8 mouse cellular contexts compared by ENCODE assay signal in genomic region chr5:47982941-47983701, GRCm38 (mm10). TPM values are rescaled to one million over a fixed set of nuclear protein-coding genes. Genes with fewer than 3 reads are reported as not detected.
DNase-seq lines count a peak whose midpoint lies in the region; ATAC-seq and TF ChIP-seq lines count a peak whose summit lies in the region.

TSS of gene Slit2 (plus strand) at chr5:47983138.

- DNase-seq in Muller cell, postnatal 12 days (ENCODE audit: inconsistent ontology term) = peak; percentile 94
- peak; percentile 52 for DNase-seq in c-Kit-positive CD71-positive TER-119-positive erythroid progenitor cells, embryonic 14.5 days (ENCODE audit: low spot score)
- DNase-seq in gastrocnemius, postnatal 10 days = peak; percentile 79
- DNase-seq in hindbrain, postnatal 0 days (ENCODE audit: low spot score) = peak; percentile 86
- DNase-seq in left cerebral cortex, postnatal 14 days (ENCODE audit: low spot score in 2 of 2) = peak; percentile 30 to 66
- peak; percentile 67 for DNase-seq in right cerebral cortex, postnatal 25 days

- no peaks in the 10 kb centered on the region for H3K36me3 ChIP-seq in hindbrain, postnatal 0 days (ENCODE audit: insufficient read depth, low read length)

- peak within 1 kb of the TSS; percentile 96 for H3K4me2 ChIP-seq in hindbrain, postnatal 0 days (ENCODE audit: low read depth, low read length)

- intact Hi-C loops in left cerebral cortex, postnatal 14 days (cut with DNase I) = loop anchor here (10.0 kb wide), 3 partner anchors 142 to 1538 kb away; no protein-coding TSS in a partner anchor

- H3K9ac ChIP-seq in hindbrain, postnatal 0 days (replicated peaks; ENCODE audit: low read length) = peak within 1 kb of the TSS; percentile 51

- TF ChIP-seq CTCF in hindbrain, postnatal 0 days (IDR thresholded peaks at IDR 0.05; ENCODE audit: low read depth) = no peak

- no peaks in the 10 kb centered on the region for H3K9me3 ChIP-seq in hindbrain, postnatal 0 days (ENCODE audit: low read length)

- peak within 1 kb of the TSS; percentile 53 for H3K4me3 ChIP-seq in hindbrain, postnatal 0 days (ENCODE audit: low read length)

- 1% methylated on average over 66 of the region's 66 CpGs for WGBS in hindbrain, postnatal 0 days

- H3K27me3 ChIP-seq in hindbrain, postnatal 0 days (ENCODE audit: insufficient read depth, low read length) = no peaks in the 10 kb centered on the region

- peak within 1 kb of the TSS; percentile 32; the same call in 1 of the 2 replicates for H3K27ac ChIP-seq in hindbrain, postnatal 0 days

- 0 out of 2 replicates have a peak, but pooled peaks cover 4% of the 10 kb centered on the region for H3K4me1 ChIP-seq in hindbrain, postnatal 0 days (ENCODE audit: insufficient read depth, low read length)

- peak; percentile 81 for ATAC-seq in hindbrain, postnatal 0 days
- peak; percentile 78 for ATAC-seq in megakaryocyte progenitor cell, adult 5-6 weeks (replicated peaks; ENCODE audit: poor library complexity)
- ATAC-seq in activated CD4-positive, CD25-positive, alpha-beta regulatory T cell, adult 4 months = no peak

RNA-seq across cellular contexts. Expression of gene Slit2, which starts in this region (rescaled TPM):
- 1 to 10 TPM; 4.4 to 7.4 TPM for total RNA-seq in gastrocnemius, postnatal 10 days (2021)
- 35.7 and 38.8 TPM in 2 replicates for total RNA-seq in hindbrain, postnatal 0 days (2014; rRNA removed)
- polyA plus RNA-seq in hindbrain, postnatal 0 days (2015; fragmentation: Nextera tagmentation; extraction: Ambion mirVana) = 10.5 and 13.1 TPM in 2 replicates
- 10 to 100 TPM; 37.1 to 40.7 TPM for total RNA-seq in left cerebral cortex, postnatal 14 days (2021)
- not detected in 2 replicates for total RNA-seq in megakaryocyte progenitor cell, adult 5-6 weeks (2015)
- not detected in 2 replicates for total RNA-seq in megakaryocyte progenitor cell, adult 5-6 weeks (2017)
- polyA plus RNA-seq in activated CD4-positive, CD25-positive, alpha-beta regulatory T cell, adult 4 months (2017; shearing (Covaris generic)) = under 1 TPM in 1 of 2 experiments, not detected in 1; 0.85 TPM

Comparison
In these comparisons a context has a peak if more than half of its experiments do, and no peak if none do; other contexts are left out.
1. RNA of gene Slit2 (total RNA-seq): 37.1 to 40.7 TPM in left cerebral cortex, postnatal 14 days, 35.7 to 38.8 TPM in hindbrain, postnatal 0 days and 4.4 to 7.4 TPM in gastrocnemius, postnatal 10 days; not detected in megakaryocyte progenitor cell, adult 5-6 weeks; every median in the first group is over 4 times any median in the second.
2. Peak in ATAC-seq in megakaryocyte progenitor cell, adult 5-6 weeks; RNA of the gene not detected or under 1 TPM.
3. Peak in every context shown above with its lines, with median percentiles within 50 percentile points of each other: DNase-seq.